Mouse (Mus musculus) limb, embryonic 14.5 days (tissue): ENCODE data around the gene Jak3. TPM values are rescaled to one million over a fixed set of nuclear protein-coding genes. Genes with fewer than 3 reads are reported as not detected.
"Not testable (repeated sequence)": the region's sequence is repeated elsewhere in the genome, so short reads cannot be mapped to it uniquely, and the experiment has no call there.

Experiments used
- ATAC-seq: fragments of 200-750 bp; cut with Nextera tagmentation; 2 replicates; pipeline ENCODE4 v1.8.0; 2017; ENCODE audit warnings: low read depth, moderate number of reproducible peaks, moderate TSS enrichment; ENCODE audit not compliant: low FRiP score
- DNase-seq: peaks from one replicate; pipeline ENCODE4 v3.0.0-alpha.2; 2015; ENCODE audit warnings: low spot score
- H3K27ac ChIP-seq: fragments of 300-500 bp; sonication (generic); replicated peaks from 2 replicates; pipeline ENCODE4 v1.5.1; 2014; ENCODE audit warnings: low read depth, mild to moderate bottlenecking, low read length, moderate library complexity, mixed read lengths
- H3K27me3 ChIP-seq: fragments of 300-500 bp; sonication (generic); 2 replicates; pipeline ENCODE4 v1.6.1; 2014; ENCODE audit warnings: low read length, mixed read lengths; ENCODE audit not compliant: control insufficient read depth, insufficient read depth
- H3K36me3 ChIP-seq: fragments of 300-500 bp; sonication (generic); 2 replicates; pipeline ENCODE4 v1.6.1; 2014; ENCODE audit warnings: mild to moderate bottlenecking, low read length, moderate library complexity, mixed read lengths; ENCODE audit not compliant: control insufficient read depth, insufficient read depth
- H3K4me1 ChIP-seq: fragments of 300-500 bp; sonication (generic); 2 replicates; pipeline ENCODE4 v1.6.1; 2014; ENCODE audit warnings: antibody characterized with exemption, low read length, mixed read lengths; ENCODE audit not compliant: control insufficient read depth, insufficient read depth
- H3K4me2 ChIP-seq: fragments of 300-500 bp; sonication (generic); replicated peaks from 2 replicates; pipeline ENCODE4 v1.6.1; 2014; ENCODE audit warnings: low read depth, mild to moderate bottlenecking, low read length, moderate library complexity; ENCODE audit not compliant: severe bottlenecking
- H3K4me3 ChIP-seq: fragments of 300-500 bp; sonication (generic); replicated peaks from 2 replicates; pipeline ENCODE4 v1.5.1; 2014; ENCODE audit warnings: low read length
- H3K9ac ChIP-seq: fragments of 300-500 bp; sonication (generic); 2 replicates; pipeline ENCODE4 v1.6.1; 2014; ENCODE audit warnings: mild to moderate bottlenecking, low read depth, low read length, moderate library complexity; ENCODE audit not compliant: severe bottlenecking
- H3K9me3 ChIP-seq: fragments of 300-500 bp; sonication (generic); 2 replicates; pipeline ENCODE4 v1.6.1; 2016; ENCODE audit warnings: low read length; ENCODE audit not compliant: control insufficient read depth
- POLR2A ChIP-seq: fragments of 200-500 bp; IDR thresholded peaks from 2 replicates; pipeline ENCODE4 v1.8.0; 2012; ENCODE audit warnings: inconsistent platforms, mild to moderate bottlenecking, moderate library complexity, borderline replicate concordance; ENCODE audit not compliant: insufficient read depth, insufficient read length; ENCODE audit errors: extremely low read depth
- WGBS: fragments of 180-500 bp; shearing (Covaris S2); extraction: QIAGEN DNeasy Blood & Tissue Kit; methylation state at CpG from one replicate; pipeline ENCODE4 v1.1.7; 2014; 5-methylcytosine and 5-hydroxymethylcytosine counted together
- polyA plus RNA-seq, 2 experiments: library from polyadenylated mRNA; depleted of rRNA in 1 of 2; stranded (reverse) in 1 of 2; unstranded in 1 of 2; fragments of >200 nt; fragmentation: Nextera tagmentation in 1 of 2; extraction: Ambion mirVana in 1 of 2; gene quantifications; 2 replicates each; pipeline versions ENCODE4 v1.2.1 to v1.2.3; 2012 to 2014

Gene Jak3
- polyA plus RNA-seq, 2 experiments: 5.2 to 8.0 TPM

DNA sequence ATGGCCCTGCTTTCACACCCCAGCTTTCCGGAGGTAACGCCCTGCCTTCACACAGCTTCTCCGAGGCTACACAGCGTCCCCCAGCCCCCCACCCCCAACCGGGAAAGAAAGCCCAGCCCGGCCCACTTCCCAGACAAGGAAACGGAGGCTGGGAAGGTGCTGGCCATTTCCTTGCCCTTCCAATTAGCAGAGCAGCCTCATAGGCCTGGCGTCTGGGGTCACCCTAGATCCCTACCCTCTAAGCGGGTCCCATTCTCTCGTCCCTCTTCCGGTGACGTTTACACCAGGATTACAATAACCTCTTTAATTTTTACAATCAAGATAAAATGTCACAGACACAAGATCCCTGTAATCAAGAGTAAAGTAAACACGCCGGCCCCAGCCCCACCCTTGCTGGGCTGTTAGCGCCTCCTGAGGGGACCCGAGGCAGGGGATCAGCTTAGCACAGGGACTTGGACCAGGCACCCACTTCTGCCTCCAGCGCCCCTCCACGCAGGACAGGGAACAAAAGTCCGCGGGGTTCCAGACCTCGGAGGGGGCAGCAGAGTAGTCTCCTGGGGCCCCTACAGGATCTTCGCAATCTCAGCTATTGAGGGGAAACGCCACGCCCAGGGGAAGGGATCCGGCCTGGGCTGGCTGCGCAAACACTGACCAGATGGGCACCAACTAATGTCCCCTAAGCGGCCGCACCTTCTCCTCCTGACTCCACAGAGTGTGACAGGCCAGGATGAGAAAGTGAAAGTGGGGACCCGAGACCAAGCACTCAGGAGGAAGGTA lies 24.6 kb downstream of the Jak3 start:
- TF ChIP-seq POLR2A: no peak
- DNase-seq (no peak), ATAC-seq (no peak)
- Histone ChIP-seq H3K4me2 (peak overlapping the region; percentile 28; the same call in 1 of the 2 replicates), H3K9ac (no peak overlapping the region), H3K4me1 (peaks cover 5% of the 10 kb centered on the region), H3K27ac (no peak overlapping the region), H3K4me3 (peak overlapping the region; percentile 13; the same call in 1 of the 2 replicates), H3K36me3 (no peaks in the 10 kb centered on the region), H3K9me3 (no peaks in the 10 kb centered on the region), H3K27me3 (peaks cover 50% of the 10 kb centered on the region)
- 5% methylated on average over 29 of the region's 29 CpGs for WGBS

DNA sequence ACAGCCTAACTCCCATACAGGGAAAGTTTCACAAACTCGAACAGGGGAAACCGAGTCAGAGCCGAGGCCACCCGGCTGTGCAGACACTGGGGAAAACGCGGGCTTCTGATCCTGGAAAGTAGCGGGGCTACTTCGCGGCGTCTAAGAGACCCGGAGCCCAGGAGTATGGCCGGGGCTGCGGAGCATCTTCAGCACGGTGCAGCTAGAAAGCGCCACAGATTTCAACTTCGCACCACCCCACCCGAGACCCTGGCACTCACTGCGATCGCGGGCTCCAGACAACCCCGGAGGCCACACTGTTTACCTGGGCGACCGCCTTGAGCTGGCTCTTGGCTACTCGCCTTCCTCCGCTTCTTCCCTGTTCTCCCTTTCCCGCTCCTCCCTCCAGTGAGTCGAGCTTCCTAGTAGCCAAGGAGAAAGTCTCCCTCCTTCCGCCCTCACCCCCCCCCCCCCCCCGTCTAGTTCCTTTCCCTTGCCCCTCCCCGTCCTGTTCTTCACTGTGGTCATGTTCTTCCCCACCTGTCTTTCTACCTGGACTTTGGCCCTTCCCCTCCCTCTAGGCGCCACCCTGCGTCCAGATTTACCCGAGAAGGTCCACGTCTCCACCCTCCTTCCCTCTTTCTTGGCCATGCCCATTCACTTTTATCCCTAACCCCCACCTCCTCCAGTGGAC lies 25.5 kb downstream of the Jak3 start, which contains the start of gene B3gnt3:
Gene B3gnt3, minus strand, starts transcription at position 376 of the 673 bp plus-strand sequence.
- DNase-seq: no peak
- H3K9ac ChIP-seq: no peak within 1 kb of the TSS
- peak within 1 kb of the TSS; percentile 28; the same call in 1 of the 2 replicates for H3K4me2 ChIP-seq
- WGBS: 16% methylated on average over 30 of the region's 34 CpGs
- no peaks in the 10 kb centered on the region for H3K9me3 ChIP-seq
- peaks cover 5% of the 10 kb centered on the region for H3K4me1 ChIP-seq
- TF ChIP-seq POLR2A: no peak
- peaks cover 50% of the 10 kb centered on the region for H3K27me3 ChIP-seq
- H3K4me3 ChIP-seq: peak within 1 kb of the TSS; percentile 13
- H3K36me3 ChIP-seq: no peaks in the 10 kb centered on the region
- ATAC-seq: no peak
- no peak within 1 kb of the TSS for H3K27ac ChIP-seq

DNA sequence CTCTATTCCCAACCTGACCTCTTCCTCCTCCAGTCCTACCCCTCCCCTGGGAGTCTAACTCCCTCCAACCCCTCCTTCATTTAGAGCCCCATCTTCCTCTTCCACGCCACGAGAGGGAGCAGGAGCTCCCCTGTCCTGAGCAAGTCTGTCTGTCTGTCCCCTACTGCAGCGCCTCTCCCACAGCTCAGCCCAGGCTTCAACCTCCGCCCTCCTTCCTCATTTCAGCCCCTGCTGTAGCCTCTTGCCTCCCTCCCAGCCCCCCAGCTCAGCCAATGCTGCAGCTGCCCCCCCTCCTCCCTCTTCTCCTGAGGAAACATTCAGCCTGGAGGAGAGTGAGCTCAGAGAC lies 26.0 kb downstream of the Jak3 start:
- Histone ChIP-seq H3K4me3 (no peak overlapping the region), H3K4me2 (no peak overlapping the region), H3K9me3 (no peaks in the 10 kb centered on the region), H3K27ac (no peak overlapping the region), H3K4me1 (peaks cover 5% of the 10 kb centered on the region), H3K9ac (no peak overlapping the region), H3K27me3 (peaks cover 47% of the 10 kb centered on the region), H3K36me3 (no peaks in the 10 kb centered on the region)
- ATAC-seq: no peak
- TF ChIP-seq POLR2A: no peak
- 31% methylated on average over 4 of the region's 4 CpGs for WGBS
- DNase-seq: no peak

DNA sequence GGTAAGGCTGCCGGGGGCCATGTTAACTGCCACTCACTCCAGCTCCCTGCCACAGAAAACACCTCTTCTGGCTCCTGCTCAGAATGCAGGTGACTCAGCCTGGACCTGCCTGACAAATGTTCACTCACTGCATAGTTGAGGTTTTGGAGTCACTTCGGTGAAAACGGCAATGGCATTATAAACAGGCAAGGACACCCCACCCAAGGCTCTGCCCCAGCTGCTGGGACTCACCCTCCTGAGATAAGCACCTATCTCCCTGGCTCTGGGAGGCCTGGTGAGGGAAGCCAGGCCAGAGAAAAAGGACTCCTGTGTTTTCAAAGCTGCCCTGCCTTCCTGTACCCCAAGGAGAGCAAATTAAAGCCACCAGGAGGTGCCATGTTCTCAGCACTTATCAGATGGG lies 26.8 kb downstream of the Jak3 start:
- no peak for TF ChIP-seq POLR2A
- no peak overlapping the region for H3K4me3 ChIP-seq
- H3K27ac ChIP-seq: no peak overlapping the region
- ATAC-seq (no peak), DNase-seq (no peak)
- H3K27me3 ChIP-seq: peaks cover 54% of the 10 kb centered on the region
- H3K4me1 ChIP-seq: peaks cover 5% of the 10 kb centered on the region
- H3K9ac ChIP-seq: no peak overlapping the region
- no peaks in the 10 kb centered on the region for H3K9me3 ChIP-seq
- WGBS: 76% methylated on average over 3 of the region's 3 CpGs
- no peak overlapping the region for H3K4me2 ChIP-seq
- no peaks in the 10 kb centered on the region for H3K36me3 ChIP-seq

DNA sequence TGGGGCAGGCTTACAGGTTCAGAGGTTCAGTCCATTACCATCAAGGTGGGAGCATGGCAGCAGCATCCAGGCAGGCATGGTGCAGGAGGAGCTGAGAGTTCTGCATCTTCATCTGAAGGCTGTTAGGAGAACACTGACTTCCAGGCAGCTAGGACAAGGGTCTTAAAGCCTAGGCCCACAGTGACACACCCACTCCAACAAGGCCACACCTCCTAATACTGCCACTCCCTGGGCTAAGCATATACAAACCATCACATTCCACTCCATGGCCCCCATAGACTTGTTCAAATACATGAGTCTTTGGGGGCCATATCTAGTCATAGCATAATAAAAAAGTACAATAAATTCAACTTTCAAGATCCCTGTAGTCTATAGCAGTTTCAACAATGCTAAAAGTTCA lies 27.3 kb downstream of the Jak3 start:
- H3K27me3 ChIP-seq: peaks cover 56% of the 10 kb centered on the region

More for the DNA sequence above, 27.3 kb downstream of the Jak3 start:
- not testable (repeated sequence) for H3K4me1 ChIP-seq, H3K4me3 ChIP-seq, DNase-seq, H3K9ac ChIP-seq, H3K4me2 ChIP-seq, H3K9me3 ChIP-seq, H3K27ac ChIP-seq, ATAC-seq, H3K36me3 ChIP-seq
